Mouse (Mus musculus): Measurements from ENCODE around the gene Tenm3.

GRCm38 (mm10) chr8:48400572-48400972 is 443.2 kb downstream of the Tenm3 start:
- TF ChIP-seq POLR2A (IDR thresholded peaks at IDR 0.05; ENCODE audit: control insufficient read depth, extremely low read depth, insufficient read depth, low read length, poor library complexity) = no peak
- no peak for TF ChIP-seq CTCF (IDR thresholded peaks at IDR 0.05; ENCODE audit: borderline replicate concordance, control insufficient read depth, extremely low read depth, insufficient read depth, low read length, poor library complexity)

Measured in thymus, adult 2 months (tissue).